Mouse (Mus musculus) kidney, postnatal 10 days (tissue): ENCODE measurements at regions not wholly inside any gene's neighbourhood (a gene's known extent, or its start where the extent isn't known, plus 50 kb on each side); places are given as distances from the start of the nearest gene placed in this dataset.
"Not testable (repeated sequence)": the region's sequence is repeated elsewhere in the genome, so short reads cannot be mapped to it uniquely, and the experiment has no call there.

ENCODE experiments used
- DNase-seq: peaks from one replicate; pipeline ENCODE4 v3.0.0; 2021; ENCODE audit warnings: mixed read lengths

- DNase-seq: no peak
Observed at GRCm38 (mm10) chr17:42956588-42956987, 59.8 kb upstream of the Tnfrsf21 start.

GRCm38 (mm10) chr17:42954722-42955121 is 61.6 kb upstream of the Tnfrsf21 start:
- DNase-seq: peak; percentile 51

GRCm38 (mm10) chr17:42944453-42944852 is 68.0 kb upstream of the Cd2ap start:
- DNase-seq: no peak

GRCm38 (mm10) chr17:42943272-42943696 is 66.8 kb upstream of the Cd2ap start:
- peak; percentile 79 for DNase-seq

GRCm38 (mm10) chr17:42939476-42939875 is 63.0 kb upstream of the Cd2ap start:
- no peak for DNase-seq

GRCm38 (mm10) chr17:42938579-42938978 is 62.1 kb upstream of the Cd2ap start:
- DNase-seq: peak; percentile 21

- not testable (repeated sequence) for DNase-seq
Observed at GRCm38 (mm10) chr17:42937480-42937879, 61.0 kb upstream of the Cd2ap start.

GRCm38 (mm10) chr17:42934068-42934467 is 57.6 kb upstream of the Cd2ap start:
- DNase-seq: peak; percentile 75

- no peak for DNase-seq
Observed at GRCm38 (mm10) chr17:42933335-42934004, 57.0 kb upstream of the Cd2ap start.

- no peak for DNase-seq
Observed at GRCm38 (mm10) chr17:42927320-42927719, 50.9 kb upstream of the Cd2ap start.
